Mouse (Mus musculus) intestine, postnatal 0 days (tissue): ENCODE measurements around the gene Nacc2. TPM values are rescaled to one million over a fixed set of nuclear protein-coding genes. Genes with fewer than 3 reads are reported as not detected.
A peak's percentile ranks its signal among the peaks of the same experiment; 100 is the strongest.

Experiments
- ATAC-seq: fragments of 200-750 bp; cut with Nextera tagmentation; 2 replicates; pipeline ENCODE4 v1.8.0; 2017; ENCODE audit warnings: mild to moderate bottlenecking, moderate TSS enrichment, moderate library complexity
- H3K27ac ChIP-seq: fragments of 300-500 bp; sonication (generic); 2 replicates; pipeline ENCODE4 v1.5.1; 2014; ENCODE audit warnings: mild to moderate bottlenecking, low read depth, low read length, moderate library complexity
- H3K27me3 ChIP-seq: fragments of 300-500 bp; sonication (generic); replicated peaks from 2 replicates; pipeline ENCODE4 v1.6.1; 2014; ENCODE audit warnings: low read length, mixed read lengths; ENCODE audit not compliant: control insufficient read depth, insufficient read depth
- H3K36me3 ChIP-seq: fragments of 300-500 bp; sonication (generic); 2 replicates; pipeline ENCODE4 v1.6.1; 2014; ENCODE audit warnings: mild to moderate bottlenecking, moderate library complexity; ENCODE audit not compliant: control insufficient read depth, insufficient read depth
- H3K4me1 ChIP-seq: fragments of 300-500 bp; sonication (generic); replicated peaks from 2 replicates; pipeline ENCODE4 v1.6.1; 2014; ENCODE audit warnings: antibody characterized with exemption, low read length, mixed read lengths; ENCODE audit not compliant: control insufficient read depth, insufficient read depth
- H3K4me2 ChIP-seq: fragments of 300-500 bp; sonication (generic); replicated peaks from 2 replicates; pipeline ENCODE4 v1.6.1; 2014; ENCODE audit warnings: low read depth, mild to moderate bottlenecking, moderate library complexity
- H3K4me3 ChIP-seq: fragments of 300-500 bp; sonication (generic); 2 replicates; pipeline ENCODE4 v1.5.1; 2014; ENCODE audit warnings: low read depth, low read length
- H3K9ac ChIP-seq: fragments of 300-500 bp; sonication (generic); 2 replicates; pipeline ENCODE4 v1.6.1; 2014; ENCODE audit warnings: mild to moderate bottlenecking, low read depth, low read length
- H3K9me3 ChIP-seq: fragments of 300-500 bp; sonication (generic); 2 replicates; pipeline ENCODE4 v1.6.1; 2016; ENCODE audit warnings: mixed run types; ENCODE audit not compliant: control insufficient read depth
- CTCF ChIP-seq: sonication (generic); IDR thresholded peaks from 2 replicates; pipeline ENCODE4 v1.5.1; 2016; ENCODE audit warnings: low read depth, mild to moderate bottlenecking, control low read depth, antibody characterized with exemption, moderate library complexity
- WGBS: fragments of 180-500 bp; shearing (Covaris S2); extraction: QIAGEN DNeasy Blood & Tissue Kit; methylation state at CpG from one replicate; pipeline ENCODE4 v1.1.7; 2014; 5-methylcytosine and 5-hydroxymethylcytosine counted together
- polyA plus RNA-seq: library from polyadenylated mRNA; unstranded; fragments of >200 nt; fragmentation: Nextera tagmentation; extraction: Ambion mirVana; gene quantifications from 2 replicates; pipeline ENCODE4 v1.2.1, GENCODE M21; 2015

Gene Nacc2
- polyA plus RNA-seq, 1 experiment from 2014 or later, result 14.2 TPM

DNA sequence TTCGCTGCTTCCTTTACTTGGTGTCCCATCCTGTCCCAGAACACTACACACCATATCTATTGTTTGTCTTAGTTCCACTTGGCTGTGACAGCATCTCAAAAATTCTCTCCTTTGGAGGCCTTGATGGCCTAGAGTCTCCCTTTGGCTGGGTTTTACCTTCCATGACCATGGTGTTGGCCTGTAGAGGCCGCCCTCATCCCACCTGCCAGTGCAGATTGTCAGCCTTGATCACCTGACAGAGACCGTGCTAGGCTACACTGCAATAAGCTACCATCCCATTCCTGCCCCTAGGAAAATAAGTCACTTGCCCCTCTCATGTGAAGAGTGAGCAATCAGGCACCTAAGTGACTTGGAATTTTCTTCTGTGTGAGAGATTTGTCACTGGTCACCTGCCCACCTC, 92.7 kb downstream of the Nacc2 start:
- H3K9me3 ChIP-seq, result no peaks in the 10 kb centered on the region
- no peak for ATAC-seq
- no peaks in the 10 kb centered on the region for H3K4me1 ChIP-seq
- H3K9ac ChIP-seq, result no peak overlapping the region
- H3K27me3 ChIP-seq, result no peaks in the 10 kb centered on the region
- no peaks in the 10 kb centered on the region for H3K36me3 ChIP-seq
- no peak overlapping the region for H3K27ac ChIP-seq
- 31% methylated on average over 3 of the region's 3 CpGs for WGBS
- peak; percentile 77 for TF ChIP-seq CTCF
- H3K4me3 ChIP-seq, result no peak overlapping the region
- no peak overlapping the region for H3K4me2 ChIP-seq

DNA sequence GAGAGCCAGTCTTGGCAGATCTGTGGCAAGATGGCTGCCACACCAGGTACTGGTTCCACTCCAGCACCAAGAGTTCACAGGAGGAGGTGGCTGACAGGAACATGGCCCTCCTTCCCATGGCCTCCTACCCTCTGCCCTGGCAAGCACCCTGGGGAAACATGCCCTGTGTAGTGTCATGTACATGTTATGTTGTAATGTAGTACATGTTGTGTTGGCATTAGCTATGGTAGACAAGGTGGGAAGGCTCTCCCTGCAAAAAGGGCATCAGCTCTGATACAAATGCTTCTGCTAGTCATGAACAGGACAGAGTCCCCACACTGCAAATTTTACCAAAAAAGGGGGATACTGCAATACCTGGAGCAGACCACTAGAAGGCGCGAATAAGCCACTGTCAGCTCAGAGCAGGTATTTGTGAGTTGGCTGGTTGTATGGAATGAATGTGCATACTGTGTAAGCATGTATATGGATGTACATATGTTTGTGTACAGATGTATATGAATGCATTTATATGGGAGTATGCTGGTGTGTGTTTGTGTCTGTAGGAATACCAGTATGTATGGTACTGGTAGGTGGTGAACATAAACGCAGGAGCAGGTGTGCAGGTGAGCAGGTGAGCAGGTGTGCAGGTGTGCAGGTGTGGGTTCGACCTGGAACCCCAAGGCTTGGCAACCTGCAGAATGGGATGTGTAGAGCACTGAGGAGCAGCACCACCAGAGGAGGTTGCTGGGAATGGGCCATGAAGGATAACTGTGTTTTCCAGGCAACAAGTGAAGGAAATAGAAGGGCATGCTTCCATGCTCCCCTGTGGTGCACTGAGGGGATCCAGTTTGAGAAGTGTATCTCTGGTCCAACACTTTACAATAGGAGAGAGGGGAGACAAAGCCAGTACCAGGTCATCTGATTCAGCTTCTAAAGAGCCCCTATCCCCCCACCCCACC, 98.6 kb downstream of the Nacc2 start:
- no peak overlapping the region for H3K27ac ChIP-seq
- TF ChIP-seq CTCF, result peak; percentile 92
- H3K36me3 ChIP-seq, result no peaks in the 10 kb centered on the region
- H3K4me1 ChIP-seq, result no peaks in the 10 kb centered on the region
- no peak overlapping the region for H3K9ac ChIP-seq
- WGBS, result 30% methylated on average over 4 of the region's 4 CpGs
- no peak overlapping the region for H3K4me3 ChIP-seq
- no peak for ATAC-seq
- no peak overlapping the region for H3K4me2 ChIP-seq
- no peaks in the 10 kb centered on the region for H3K27me3 ChIP-seq
- no peaks in the 10 kb centered on the region for H3K9me3 ChIP-seq

DNA sequence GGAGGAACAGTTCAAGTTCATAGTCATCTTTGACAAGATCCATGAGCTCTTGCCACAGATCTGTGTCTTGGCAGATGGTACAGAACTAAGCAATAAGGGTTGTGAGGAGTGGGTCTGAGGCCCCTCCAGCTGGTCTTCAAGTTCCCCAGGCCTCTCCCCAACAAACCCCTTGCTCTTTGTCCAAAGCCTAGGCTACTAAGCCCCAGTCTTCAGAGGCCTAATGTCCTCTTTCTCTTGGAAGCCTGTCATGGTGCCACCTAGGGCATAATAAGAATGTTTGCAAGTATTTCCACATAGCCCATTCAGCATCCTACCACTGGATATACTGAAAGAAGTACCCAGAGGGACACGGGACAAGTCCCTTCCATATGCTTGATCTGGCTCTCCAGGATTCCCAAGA, 100.4 kb downstream of the Nacc2 start:
- Histone ChIP-seq H3K27ac (no peak overlapping the region), H3K36me3 (no peaks in the 10 kb centered on the region), H3K27me3 (no peaks in the 10 kb centered on the region), H3K4me2 (no peak overlapping the region), H3K4me3 (no peak overlapping the region), H3K9ac (no peak overlapping the region), H3K4me1 (no peaks in the 10 kb centered on the region), H3K9me3 (no peaks in the 10 kb centered on the region)
- no peak for TF ChIP-seq CTCF
- WGBS, result 78% methylated on average over 1 of the region's 1 CpGs
- no peak for ATAC-seq

DNA sequence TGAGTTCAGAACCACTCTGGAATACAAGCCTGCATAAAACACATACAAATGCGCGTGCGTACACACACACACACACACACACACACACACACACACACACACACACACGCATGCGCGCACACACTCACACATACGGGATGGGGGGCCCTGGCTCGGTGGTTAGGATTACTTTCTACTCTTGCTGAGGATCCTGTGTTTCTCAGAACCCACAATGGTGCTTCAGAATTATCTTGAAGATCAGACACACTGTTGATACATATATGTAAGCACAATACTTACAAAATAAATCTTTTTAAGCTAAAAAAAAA, 100.8 kb downstream of the Nacc2 start:
- Histone ChIP-seq H3K9me3 (no peaks in the 10 kb centered on the region), H3K9ac (no peak overlapping the region; the same call in 1 of the 2 replicates), H3K27me3 (no peaks in the 10 kb centered on the region), H3K36me3 (no peaks in the 10 kb centered on the region), H3K27ac (0 out of 2 replicates have a peak overlapping the region, but pooled peaks have one; percentile 74), H3K4me1 (no peaks in the 10 kb centered on the region), H3K4me3 (no peak overlapping the region), H3K4me2 (peak overlapping the region; percentile 65)
- 75% methylated on average over 8 of the region's 8 CpGs for WGBS
- no peak for ATAC-seq
- no peak for TF ChIP-seq CTCF

DNA sequence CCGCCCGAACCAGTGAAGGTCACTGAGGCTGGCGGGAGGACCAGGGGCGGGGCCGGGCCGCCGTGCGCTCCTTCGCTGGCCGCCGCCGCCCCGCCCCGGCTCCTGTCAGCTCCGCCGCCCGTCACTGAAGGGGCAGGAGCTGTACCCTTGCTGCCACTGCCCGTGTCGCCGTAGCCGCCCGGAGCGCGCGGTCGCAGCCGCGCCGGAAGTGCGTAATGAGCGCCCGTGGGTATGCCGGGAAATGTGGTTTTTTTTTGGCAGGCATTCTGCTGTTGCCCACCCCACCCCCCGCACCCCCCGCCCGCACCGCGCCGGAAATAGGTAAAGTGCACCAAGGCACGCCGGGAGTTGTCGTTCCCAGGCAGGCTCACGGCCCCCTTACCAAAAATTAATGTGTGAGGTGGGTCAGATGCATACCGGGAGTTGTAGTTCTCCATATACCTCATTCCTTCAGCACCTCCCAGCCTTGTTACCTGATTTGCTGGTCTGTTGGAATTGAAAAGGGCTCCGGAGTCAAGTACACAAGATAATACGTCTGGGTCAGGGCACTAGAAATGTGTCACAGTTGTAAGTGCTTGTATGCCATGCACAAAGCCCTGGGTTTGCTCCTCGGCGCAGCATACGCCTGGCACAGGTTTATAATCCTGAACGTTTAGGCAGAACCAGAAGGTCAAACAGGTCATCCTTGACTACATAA, 101.3 kb downstream of the Nacc2 start, which contains the start of gene Ubac1:
Gene Ubac1 (minus strand): TSS at position 187 of the 697 bp plus-strand sequence.
- no peak for TF ChIP-seq CTCF

DNA sequence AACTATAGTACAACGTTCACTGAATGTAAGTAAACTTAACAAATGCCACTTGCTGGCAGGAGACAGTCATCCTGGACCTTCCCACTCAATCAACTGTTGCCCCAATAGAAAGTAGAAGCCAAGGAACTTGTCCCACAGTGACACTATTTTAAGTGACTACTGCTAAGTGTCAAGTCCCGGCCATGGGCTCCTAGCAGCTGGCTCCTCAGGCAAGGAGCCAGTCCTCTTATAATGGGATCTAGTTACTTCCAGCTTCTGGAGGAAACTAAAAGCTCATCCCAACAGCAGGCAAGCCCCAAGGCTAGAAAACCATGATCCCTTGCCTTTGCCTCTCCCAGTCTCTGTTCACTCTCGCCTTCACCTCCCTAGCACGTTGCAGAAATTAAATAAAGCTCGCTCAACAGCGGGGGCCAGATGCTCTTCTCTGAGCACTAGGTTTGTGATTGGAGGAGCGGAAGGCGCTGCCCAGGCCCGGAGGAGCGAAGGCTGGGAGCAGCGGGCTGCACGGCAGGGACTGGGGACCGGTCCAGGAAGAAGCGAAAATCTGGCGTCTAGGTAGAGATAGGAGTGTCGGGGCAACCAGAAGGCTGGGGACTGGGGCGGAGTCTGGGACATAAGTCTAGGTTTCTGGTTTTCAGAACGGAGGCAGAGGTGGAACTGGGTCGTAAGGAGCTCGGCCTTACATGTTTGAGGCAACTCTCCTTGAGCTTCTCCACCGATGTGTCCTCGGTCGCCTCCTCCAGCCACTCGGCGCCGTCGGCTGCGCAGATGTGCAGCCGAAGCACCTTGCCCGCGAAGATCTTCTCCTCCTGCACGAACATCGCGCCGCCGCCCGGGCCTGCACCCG, 102.1 kb downstream of the Nacc2 start:
- H3K4me1 ChIP-seq, result no peaks in the 10 kb centered on the region
- no peaks in the 10 kb centered on the region for H3K9me3 ChIP-seq
- no peaks in the 10 kb centered on the region for H3K27me3 ChIP-seq
- no peak for TF ChIP-seq CTCF
- H3K9ac ChIP-seq, result peak overlapping the region; percentile 71
- 1% methylated on average over 38 of the region's 38 CpGs for WGBS
- H3K4me2 ChIP-seq, result peak overlapping the region; percentile 65
- H3K4me3 ChIP-seq, result peak overlapping the region; percentile 80
- peaks cover 4% of the 10 kb centered on the region; the same call in 1 of the 2 replicates for H3K36me3 ChIP-seq
- peak overlapping the region; percentile 74 for H3K27ac ChIP-seq
- ATAC-seq, result peak; percentile 52

More for the DNA sequence above, 101.3 kb downstream of the Nacc2 start, which contains the start of gene Ubac1:
- Histone ChIP-seq H3K4me3 (peak within 1 kb of the TSS; percentile 80), H3K9me3 (no peaks in the 10 kb centered on the region), H3K36me3 (no peaks in the 10 kb centered on the region), H3K27me3 (no peaks in the 10 kb centered on the region), H3K9ac (peak within 1 kb of the TSS; percentile 71), H3K4me1 (no peaks in the 10 kb centered on the region), H3K4me2 (peak within 1 kb of the TSS; percentile 65), H3K27ac (peak within 1 kb of the TSS; percentile 74)
- WGBS, result 4% methylated on average over 50 of the region's 50 CpGs
- ATAC-seq, result peak; percentile 95
